Mouse (Mus musculus) C2C12 (cell line): ENCODE measurements around the gene Wnt9b.

ENCODE experiments used
- CTCF ChIP-seq: IDR thresholded peaks from one replicate; pipeline ENCODE4 v1.5.1; 2011; ENCODE audit not compliant: control insufficient read depth, insufficient read depth, insufficient read length
- FOSL1 ChIP-seq: IDR thresholded peaks from one replicate; pipeline ENCODE4 v1.8.0; 2011; ENCODE audit warnings: mild to moderate bottlenecking, low read length; ENCODE audit not compliant: poor library complexity, insufficient read depth, severe bottlenecking
- MAX ChIP-seq: IDR thresholded peaks from one replicate; pipeline ENCODE4 v1.6.1; 2011; ENCODE audit warnings: mild to moderate bottlenecking, control low read depth
- MYOG ChIP-seq: IDR thresholded peaks from one replicate; pipeline ENCODE4 v1.6.1; 2011; ENCODE audit not compliant: control insufficient read depth, insufficient read length; ENCODE audit errors: extremely low read depth

- TF ChIP-seq CTCF (no peak), MAX (no peak), FOSL1 (no peak), MYOG (no peak)
Measured at GRCm38 (mm10) chr11:103733961-103734360, 15.7 kb downstream of the Wnt9b start.
